Mouse (Mus musculus): ENCODE measurements around the gene Fgfr2. TPM values are rescaled to one million over a fixed set of nuclear protein-coding genes. Genes with fewer than 3 reads are reported as not detected.

Fgfr2 gene
- polyA plus RNA-seq, 1 experiment = 52.3 TPM

DNA sequence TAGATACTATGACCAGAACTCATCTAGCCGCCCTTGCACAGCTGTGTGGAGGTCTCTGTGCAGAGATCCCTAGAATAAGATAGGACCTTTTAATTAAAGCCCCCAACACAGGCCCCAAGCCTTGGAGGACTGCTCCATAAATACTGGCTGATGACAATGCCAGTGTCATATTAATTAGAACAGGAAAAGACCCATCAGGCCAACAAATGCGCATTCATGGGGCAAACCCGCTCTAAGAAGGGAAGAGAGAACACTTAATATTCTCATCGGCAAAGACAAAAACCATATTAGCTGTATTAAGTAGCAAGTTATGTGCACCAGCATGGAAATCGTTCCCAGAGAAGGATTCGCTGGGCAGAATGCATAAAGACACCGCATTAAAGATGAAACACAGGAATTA lies 1521.0 kb downstream of the Fgfr2 start:
- peak; percentile 20 for DNase-seq (ENCODE audit: low read depth)
- TF ChIP-seq POLR2A (IDR thresholded peaks at IDR 0.05; ENCODE audit: borderline replicate concordance, extremely low read depth, insufficient read depth, insufficient read length, poor library complexity, severe bottlenecking) (no peak), CTCF (IDR thresholded peaks at IDR 0.05; ENCODE audit: borderline replicate concordance, extremely low read depth, insufficient read depth, insufficient read length) (no peak)

DNA sequence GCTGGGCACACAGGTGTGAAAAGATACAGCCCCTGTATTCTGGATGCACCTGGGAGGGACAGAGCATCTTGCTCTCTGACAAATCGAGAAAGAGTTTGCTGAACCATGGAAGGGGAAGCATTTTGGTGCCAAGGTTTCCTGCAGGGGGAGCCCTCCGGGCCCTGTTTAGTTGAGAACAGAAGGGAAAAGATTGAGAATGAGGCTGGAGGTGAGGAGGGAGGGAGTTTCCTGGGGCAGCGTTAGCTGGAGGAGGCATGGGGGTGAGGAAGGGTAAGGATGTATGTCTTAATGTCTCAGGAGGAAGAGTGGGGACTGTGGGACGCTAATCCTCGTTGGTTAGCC lies 1524.7 kb downstream of the Fgfr2 start:
- TF ChIP-seq CTCF (IDR thresholded peaks at IDR 0.05; ENCODE audit: borderline replicate concordance, extremely low read depth, insufficient read depth, insufficient read length) = peak; percentile 61; the same call in 1 of the 2 replicates
- no peak for TF ChIP-seq POLR2A (IDR thresholded peaks at IDR 0.05; ENCODE audit: borderline replicate concordance, extremely low read depth, insufficient read depth, insufficient read length, poor library complexity, severe bottlenecking)
- DNase-seq (ENCODE audit: low read depth) = peak; percentile 78

- TF ChIP-seq POLR2A (IDR thresholded peaks at IDR 0.05; ENCODE audit: borderline replicate concordance, extremely low read depth, insufficient read depth, insufficient read length, poor library complexity, severe bottlenecking) = no peak
- no peak for TF ChIP-seq CTCF (IDR thresholded peaks at IDR 0.05; ENCODE audit: borderline replicate concordance, extremely low read depth, insufficient read depth, insufficient read length)
- peak; percentile 84 for DNase-seq (ENCODE audit: low read depth)
Observed at GRCm38 (mm10) chr7:131597779-131598482, 1525.2 kb downstream of the Fgfr2 start.

GRCm38 (mm10) chr7:131585551-131585950 lies 1537.6 kb downstream of the Fgfr2 start:
- peak; percentile 64 for DNase-seq (ENCODE audit: low read depth)
- TF ChIP-seq CTCF (IDR thresholded peaks at IDR 0.05; ENCODE audit: borderline replicate concordance, extremely low read depth, insufficient read depth, insufficient read length) (no peak), POLR2A (IDR thresholded peaks at IDR 0.05; ENCODE audit: borderline replicate concordance, extremely low read depth, insufficient read depth, insufficient read length, poor library complexity, severe bottlenecking) (no peak)

DNA sequence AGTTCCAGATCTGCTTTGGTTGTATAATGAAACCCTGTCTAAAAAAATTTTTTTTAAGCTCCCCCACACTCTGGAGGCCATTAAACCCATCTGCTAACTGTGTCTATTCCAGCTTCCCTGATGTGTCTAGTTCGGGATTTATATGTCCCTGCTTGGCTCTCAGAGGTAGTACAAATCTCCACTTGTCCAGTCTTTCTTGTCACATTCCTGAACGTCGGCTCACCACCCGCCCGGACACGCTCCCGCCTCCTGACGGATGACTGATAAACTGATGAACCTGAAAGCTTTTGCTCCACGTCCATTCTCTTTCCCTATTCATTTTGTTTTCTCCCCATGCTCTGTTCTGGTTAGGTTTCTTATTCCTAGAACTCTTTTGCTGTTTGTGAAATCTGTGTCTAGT lies 1541.0 kb downstream of the Fgfr2 start:
- no peak for TF ChIP-seq CTCF (IDR thresholded peaks at IDR 0.05; ENCODE audit: borderline replicate concordance, extremely low read depth, insufficient read depth, insufficient read length)
- no peak for TF ChIP-seq POLR2A (IDR thresholded peaks at IDR 0.05; ENCODE audit: borderline replicate concordance, extremely low read depth, insufficient read depth, insufficient read length, poor library complexity, severe bottlenecking)
- DNase-seq (ENCODE audit: low read depth) = no peak

- DNase-seq (ENCODE audit: low read depth) = no peak
- TF ChIP-seq CTCF (IDR thresholded peaks at IDR 0.05; ENCODE audit: borderline replicate concordance, extremely low read depth, insufficient read depth, insufficient read length) (no peak; the same call in 1 of the 2 replicates), POLR2A (IDR thresholded peaks at IDR 0.05; ENCODE audit: borderline replicate concordance, extremely low read depth, insufficient read depth, insufficient read length, poor library complexity, severe bottlenecking) (no peak)
Observed at GRCm38 (mm10) chr7:131575246-131575645, 1547.9 kb downstream of the Fgfr2 start.

DNA sequence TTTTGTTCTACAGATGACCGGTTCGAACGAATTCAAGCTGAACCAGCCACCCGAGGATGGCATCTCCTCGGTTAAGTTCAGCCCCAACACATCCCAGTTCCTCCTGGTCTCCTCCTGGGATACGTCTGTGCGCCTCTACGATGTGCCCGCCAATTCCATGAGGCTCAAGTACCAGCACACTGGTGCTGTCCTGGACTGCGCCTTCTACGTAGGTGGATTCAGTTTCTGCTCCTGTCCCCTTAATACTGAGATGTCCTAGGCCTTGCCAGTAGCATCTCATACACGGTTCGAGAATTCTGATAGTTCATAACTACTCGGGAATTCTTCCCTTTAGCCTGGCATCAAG lies 1562.5 kb downstream of the Fgfr2 start:
- no peak for DNase-seq (ENCODE audit: low read depth)
- no peak for TF ChIP-seq CTCF (IDR thresholded peaks at IDR 0.05; ENCODE audit: borderline replicate concordance, extremely low read depth, insufficient read depth, insufficient read length)
- TF ChIP-seq POLR2A (IDR thresholded peaks at IDR 0.05; ENCODE audit: borderline replicate concordance, extremely low read depth, insufficient read depth, insufficient read length, poor library complexity, severe bottlenecking) = no peak

- peak; percentile 99 for DNase-seq (ENCODE audit: low read depth)
- TF ChIP-seq POLR2A (IDR thresholded peaks at IDR 0.05; ENCODE audit: borderline replicate concordance, extremely low read depth, insufficient read depth, insufficient read length, poor library complexity, severe bottlenecking) = peak; percentile 64; the same call in 1 of the 2 replicates
- TF ChIP-seq CTCF (IDR thresholded peaks at IDR 0.05; ENCODE audit: borderline replicate concordance, extremely low read depth, insufficient read depth, insufficient read length) = no peak
Observed at GRCm38 (mm10) chr7:131559986-131560696, 1563.0 kb downstream of the Fgfr2 start, which contains the start of gene Bub3. Bub3 (plus strand) TSS chr7:131560222.

GRCm38 (mm10) chr7:131557751-131558150 lies 1565.4 kb downstream of the Fgfr2 start:
- TF ChIP-seq POLR2A (IDR thresholded peaks at IDR 0.05; ENCODE audit: borderline replicate concordance, extremely low read depth, insufficient read depth, insufficient read length, poor library complexity, severe bottlenecking) (no peak), CTCF (IDR thresholded peaks at IDR 0.05; ENCODE audit: borderline replicate concordance, extremely low read depth, insufficient read depth, insufficient read length) (no peak)
- DNase-seq (ENCODE audit: low read depth) = peak; percentile 2

DNA sequence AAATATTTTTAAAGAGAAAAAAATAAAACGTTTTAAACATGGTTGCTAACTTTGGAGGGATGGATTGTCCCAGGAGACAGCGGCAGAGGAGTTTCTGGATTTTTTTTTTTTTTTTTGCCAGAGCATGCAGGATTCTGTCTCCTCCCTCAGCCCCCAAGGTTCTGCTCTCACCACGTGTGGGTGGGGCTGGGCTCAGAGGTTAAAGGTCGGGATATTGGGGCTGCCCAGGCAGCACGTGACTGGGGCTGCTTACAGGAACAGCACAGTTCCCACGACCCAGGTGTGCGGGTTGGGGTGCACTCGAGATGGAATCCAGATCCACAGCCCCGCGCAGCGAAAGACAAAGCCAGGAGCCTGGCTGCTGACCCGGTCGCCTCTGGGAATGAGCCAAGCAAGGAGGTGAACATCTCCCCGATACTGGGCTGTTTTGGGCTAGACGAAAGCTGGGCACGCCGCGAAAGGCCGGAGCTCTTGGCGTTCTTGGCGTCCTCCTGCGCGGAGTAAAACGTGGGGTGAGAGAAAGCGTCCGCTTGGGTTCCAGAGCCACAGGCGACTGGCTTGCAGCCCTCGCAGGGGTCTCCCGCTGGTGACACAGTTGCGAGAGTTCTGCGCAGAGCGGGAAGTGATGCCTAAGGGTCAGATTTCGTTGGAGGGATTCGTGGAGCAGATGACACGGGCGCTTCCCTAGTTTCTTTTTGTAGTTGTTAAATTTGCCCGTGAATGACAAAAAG lies 1566.4 kb downstream of the Fgfr2 start:
- TF ChIP-seq CTCF (IDR thresholded peaks at IDR 0.05; ENCODE audit: borderline replicate concordance, extremely low read depth, insufficient read depth, insufficient read length) (no peak), POLR2A (IDR thresholded peaks at IDR 0.05; ENCODE audit: borderline replicate concordance, extremely low read depth, insufficient read depth, insufficient read length, poor library complexity, severe bottlenecking) (no peak)
- DNase-seq (ENCODE audit: low read depth) = peak; percentile 43

- no peak for DNase-seq (ENCODE audit: low read depth)
- TF ChIP-seq CTCF (IDR thresholded peaks at IDR 0.05; ENCODE audit: borderline replicate concordance, extremely low read depth, insufficient read depth, insufficient read length) (no peak), POLR2A (IDR thresholded peaks at IDR 0.05; ENCODE audit: borderline replicate concordance, extremely low read depth, insufficient read depth, insufficient read length, poor library complexity, severe bottlenecking) (no peak)
Observed at GRCm38 (mm10) chr7:131556116-131556515, 1567.0 kb downstream of the Fgfr2 start.

Measured in brain, embryonic 14.5 days (tissue).